Mouse (Mus musculus) adrenal gland, adult 8-10 months (tissue): ENCODE measurements around the gene Slc22a4. TPM values are rescaled to one million over a fixed set of nuclear protein-coding genes. Genes with fewer than 3 reads are reported as not detected.
A peak's percentile ranks its signal among the peaks of the same experiment; 100 is the strongest.

ENCODE experiments used
- DNase-seq: peaks from one replicate; pipeline ENCODE4 v3.0.0; 2022
- total RNA-seq, 4 experiments: library from RNA; stranded (reverse); gene quantifications; 2 replicates each; pipeline ENCODE4 v1.2.4; 2022

Slc22a4 gene
- total RNA-seq, result 1 to 10 TPM; 6.1 to 8.6 (median 7.7) TPM

GRCm38 (mm10) chr11:54028044-54028951, at the start of gene Slc22a4:
Gene Slc22a4, minus strand, starts transcription at chr11:54028090.
- peak; percentile 83 for DNase-seq

- no peak for DNase-seq
These were observed 48.2 kb upstream of the Slc22a4 start for GRCm38 (mm10) chr11:54076101-54076500.

- DNase-seq, result no peak
These were observed 47.5 kb upstream of the Slc22a4 start for GRCm38 (mm10) chr11:54075353-54075752.

- no peak for DNase-seq
These were observed 45.4 kb upstream of the Slc22a4 start for GRCm38 (mm10) chr11:54073291-54073690.

GRCm38 (mm10) chr11:54071726-54072445, 44.0 kb upstream of the Slc22a4 start:
- DNase-seq, result peak; percentile 91

GRCm38 (mm10) chr11:54068520-54069371, 40.9 kb upstream of the Slc22a4 start, which contains the start of gene Pdlim4:
Gene Pdlim4, minus strand, starts transcription at chr11:54069014.
- DNase-seq, result no peak

GRCm38 (mm10) chr11:54067996-54068519, 40.2 kb upstream of the Slc22a4 start:
- DNase-seq, result no peak

- DNase-seq, result no peak
These were observed 39.6 kb upstream of the Slc22a4 start for GRCm38 (mm10) chr11:54067318-54067995.

GRCm38 (mm10) chr11:54066400-54066799, 38.5 kb upstream of the Slc22a4 start:
- no peak for DNase-seq

GRCm38 (mm10) chr11:54065915-54066178, 38.0 kb upstream of the Slc22a4 start:
- no peak for DNase-seq

GRCm38 (mm10) chr11:54065106-54065914, 37.4 kb upstream of the Slc22a4 start:
- DNase-seq, result no peak

- DNase-seq, result no peak
These were observed 36.6 kb upstream of the Slc22a4 start for GRCm38 (mm10) chr11:54064412-54064978.

- no peak for DNase-seq
These were observed 35.5 kb upstream of the Slc22a4 start for GRCm38 (mm10) chr11:54063472-54063775.

- DNase-seq, result no peak
These were observed 35.0 kb upstream of the Slc22a4 start for GRCm38 (mm10) chr11:54062753-54063471.

GRCm38 (mm10) chr11:54062086-54062752, 34.3 kb upstream of the Slc22a4 start:
- peak; percentile 83 for DNase-seq

GRCm38 (mm10) chr11:54060316-54060715, 32.4 kb upstream of the Slc22a4 start:
- DNase-seq, result no peak

GRCm38 (mm10) chr11:54059526-54059925, 31.6 kb upstream of the Slc22a4 start:
- no peak for DNase-seq

- no peak for DNase-seq
These were observed 30.8 kb upstream of the Slc22a4 start for GRCm38 (mm10) chr11:54058643-54059042.

GRCm38 (mm10) chr11:54058056-54058617, 30.2 kb upstream of the Slc22a4 start:
- no peak for DNase-seq
